Mouse (Mus musculus): ENCODE data around the gene Dnal4.

Dnal4 gene

DNA sequence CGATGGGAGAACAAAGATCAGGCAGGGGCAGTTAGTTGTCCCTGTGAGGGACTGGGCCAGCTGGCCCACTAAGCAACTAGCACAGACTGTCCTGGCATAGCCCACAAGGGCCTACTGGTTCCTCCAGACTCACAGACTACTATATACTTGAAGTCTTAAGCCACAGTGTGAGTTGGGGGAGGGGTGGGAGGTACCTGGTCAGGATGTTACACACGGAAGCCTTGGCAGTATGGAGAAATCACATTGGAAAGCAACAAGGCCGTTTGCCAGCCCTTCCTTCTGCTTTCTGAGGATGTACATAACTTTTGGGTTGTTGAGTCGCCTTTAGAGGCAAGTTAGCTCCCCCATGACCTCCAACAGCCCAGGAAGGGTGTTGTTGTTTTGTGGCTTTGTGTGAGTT is 44.0 kb downstream of the Dnal4 start:
- no peak for DNase-seq (ENCODE audit: low read depth, low spot score)

GRCm38 (mm10) chr15:79733192-79733591 is 44.5 kb downstream of the Dnal4 start:
- DNase-seq (ENCODE audit: low read depth, low spot score), result no peak

DNA sequence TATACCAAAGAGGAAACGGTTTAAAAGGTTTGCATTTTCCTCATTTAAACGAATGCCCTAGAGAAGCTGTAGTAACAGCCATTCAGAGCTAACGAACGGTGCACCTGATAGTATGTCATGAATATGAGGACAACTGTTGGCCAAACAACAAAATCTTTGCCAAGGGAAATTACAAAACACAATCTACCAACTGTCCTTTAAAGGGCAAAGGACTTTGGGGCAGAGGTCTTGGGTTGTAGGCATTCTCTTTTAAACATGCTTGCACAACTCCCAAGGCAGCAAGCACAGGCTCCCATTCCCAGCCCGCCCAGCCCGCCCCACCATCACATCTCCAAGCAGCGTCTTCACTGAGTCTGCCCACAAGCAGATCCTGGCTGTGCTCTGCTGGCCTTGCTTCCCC is 46.1 kb downstream of the Dnal4 start:
- DNase-seq (ENCODE audit: low read depth, low spot score), result no peak

DNA sequence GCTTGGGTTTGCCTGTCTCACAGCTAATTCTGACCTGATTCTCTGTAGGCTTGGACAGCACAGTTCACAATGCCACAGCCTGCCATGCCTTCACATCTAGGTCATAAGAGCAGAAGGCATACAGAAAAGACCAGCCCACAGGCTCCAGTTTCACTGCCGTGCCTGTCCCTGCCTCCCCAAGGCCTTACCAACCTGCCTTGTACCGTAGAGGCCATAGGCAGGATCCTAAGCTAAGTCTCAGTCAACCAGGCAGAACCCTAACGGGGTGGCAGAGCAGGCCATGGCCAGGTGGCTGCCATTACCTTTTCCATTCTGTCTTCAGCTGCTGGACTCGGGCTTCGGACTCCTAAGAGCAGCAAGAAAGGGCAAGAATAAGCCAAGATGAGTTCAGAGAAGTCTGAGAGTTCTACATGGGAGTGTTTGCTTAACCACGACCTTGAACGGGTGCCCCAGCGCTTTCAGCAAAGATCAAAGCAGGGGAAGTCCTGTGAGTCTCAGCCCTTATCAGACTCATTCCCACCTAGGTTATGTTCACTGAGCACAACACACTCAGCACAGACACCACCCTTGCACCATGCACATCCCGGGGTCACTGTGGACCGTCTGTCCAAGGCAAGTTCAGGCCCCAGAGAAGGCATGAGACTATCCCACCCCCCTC is 48.8 kb downstream of the Dnal4 start:
- no peak for DNase-seq (ENCODE audit: low read depth, low spot score)

DNA sequence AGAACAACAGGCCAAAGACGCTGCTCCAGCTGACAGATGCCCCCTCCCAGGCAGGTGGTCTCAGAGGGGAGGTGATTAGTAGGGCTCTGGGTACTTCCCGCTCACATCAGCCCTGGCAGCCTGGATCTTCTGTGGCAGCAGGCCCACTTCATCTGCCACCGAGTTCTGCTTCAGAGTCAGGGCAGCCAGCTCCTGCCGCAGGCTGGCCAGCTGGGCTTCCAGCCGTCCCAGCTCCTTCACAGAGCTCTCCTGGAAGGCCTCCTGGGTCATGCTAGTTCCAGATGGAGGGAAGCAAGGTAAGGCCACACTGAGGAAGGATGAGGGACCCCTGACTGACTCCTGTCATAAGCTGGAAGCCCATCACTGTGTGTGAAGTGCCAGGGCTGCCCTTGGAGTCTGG is 49.3 kb downstream of the Dnal4 start:
- no peak for DNase-seq (ENCODE audit: low read depth, low spot score)

- DNase-seq (ENCODE audit: low read depth, low spot score), result no peak
Measured at GRCm38 (mm10) chr15:79727840-79728239, 49.8 kb downstream of the Dnal4 start.

GRCm38 (mm10) chr15:79725190-79725789 is 52.4 kb downstream of the Dnal4 start:
- DNase-seq (ENCODE audit: low read depth, low spot score), result no peak

DNA sequence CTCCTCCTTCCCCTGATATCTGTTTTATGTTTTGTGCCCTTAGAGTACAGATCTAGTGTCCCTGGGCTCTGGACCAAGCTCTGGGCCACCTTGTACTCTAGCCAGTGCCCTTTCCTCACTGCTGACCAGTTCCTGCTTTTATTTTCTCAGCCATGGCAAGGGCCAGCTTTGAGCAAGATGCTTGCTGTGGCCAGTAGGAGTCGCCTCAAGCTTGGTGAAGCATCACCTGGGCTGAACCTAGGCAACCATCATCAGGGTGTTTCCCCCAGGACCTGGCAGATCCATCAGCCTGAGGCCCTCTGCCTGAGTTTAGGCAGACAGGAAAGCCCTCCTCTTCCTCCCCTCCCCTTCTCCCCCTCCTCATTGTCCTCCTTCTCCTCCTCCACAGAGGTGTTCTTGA is 54.2 kb downstream of the Dnal4 start:
- DNase-seq (ENCODE audit: low read depth, low spot score), result no peak

GRCm38 (mm10) chr15:79720796-79721195 is 56.9 kb downstream of the Dnal4 start:
- no peak for DNase-seq (ENCODE audit: low read depth, low spot score)

DNA sequence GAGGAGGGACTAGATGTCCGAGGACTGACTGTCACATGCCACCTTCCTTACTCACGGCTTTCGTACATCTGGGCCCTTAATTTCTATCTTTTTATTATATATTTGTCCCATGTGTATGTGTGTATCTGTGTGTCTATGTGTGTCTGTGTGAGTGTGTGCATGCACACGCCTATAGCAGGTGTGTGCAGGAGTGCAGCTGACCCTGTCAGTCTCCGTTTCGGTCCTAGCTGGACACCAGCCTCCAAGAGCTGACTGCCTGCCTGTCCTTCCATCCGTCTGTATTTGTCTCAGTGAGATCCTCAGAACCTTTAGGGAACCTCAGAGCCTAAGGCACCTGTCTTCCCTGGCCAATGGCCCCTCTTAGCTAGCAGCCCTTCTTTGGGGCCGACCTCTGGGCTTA is 57.4 kb downstream of the Dnal4 start:
- no peak for DNase-seq (ENCODE audit: low read depth, low spot score)

GRCm38 (mm10) chr15:79716710-79717109 is 60.9 kb downstream of the Dnal4 start:
- no peak for DNase-seq (ENCODE audit: low read depth, low spot score)

DNA sequence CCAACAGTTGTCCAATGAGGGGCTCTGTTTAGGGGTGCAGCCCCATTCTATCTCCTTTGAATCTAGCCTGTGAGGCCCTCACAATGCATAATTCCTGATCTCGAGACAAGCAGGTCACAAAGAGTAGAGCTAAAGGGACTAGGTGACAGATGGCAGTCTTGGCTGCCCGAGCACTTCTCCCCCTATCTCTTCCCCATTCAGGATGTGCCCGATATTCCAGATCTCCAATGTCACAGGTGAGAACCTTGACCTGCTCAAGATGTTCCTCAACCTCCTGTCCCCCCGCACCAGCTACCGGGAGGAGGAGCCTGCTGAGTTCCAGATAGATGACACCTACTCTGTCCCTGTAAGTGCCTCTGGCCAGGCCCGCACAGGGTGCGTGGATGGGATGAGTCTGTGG is 62.0 kb downstream of the Dnal4 start:
- DNase-seq (ENCODE audit: low read depth, low spot score), result no peak
